Mouse (Mus musculus) heart, embryonic 12.5 days (tissue): ENCODE measurements at regions not wholly inside any gene's neighbourhood (a gene's known extent, or its start where the extent isn't known, plus 50 kb on each side); places are given as distances from the start of the nearest gene placed in this dataset.

Experiments used
- ATAC-seq: fragments of 200-750 bp; cut with Nextera tagmentation; 2 replicates; pipeline ENCODE4 v1.8.0; 2017; ENCODE audit warnings: moderate TSS enrichment, moderate library complexity; ENCODE audit not compliant: insufficient number of reproducible peaks, low FRiP score
- H3K27ac ChIP-seq: fragments of 300-500 bp; sonication (generic); 2 replicates; pipeline ENCODE4 v1.5.1; 2016; ENCODE audit warnings: mild to moderate bottlenecking, moderate library complexity; ENCODE audit not compliant: poor library complexity, severe bottlenecking
- H3K27me3 ChIP-seq: fragments of 300-500 bp; sonication (generic); replicated peaks from 2 replicates; pipeline ENCODE4 v1.6.1; 2016; ENCODE audit warnings: mild to moderate bottlenecking, moderate library complexity
- H3K36me3 ChIP-seq: fragments of 300-500 bp; sonication (generic); 2 replicates; pipeline ENCODE4 v1.6.1; 2016; ENCODE audit warnings: mild to moderate bottlenecking, moderate library complexity
- H3K4me1 ChIP-seq: fragments of 300-500 bp; sonication (generic); replicated peaks from 2 replicates; pipeline ENCODE4 v1.6.1; 2016; ENCODE audit warnings: mild to moderate bottlenecking
- H3K4me2 ChIP-seq: fragments of 300-500 bp; sonication (generic); 2 replicates; pipeline ENCODE4 v1.6.1; 2016; ENCODE audit warnings: mild to moderate bottlenecking, moderate library complexity
- H3K4me3 ChIP-seq: fragments of 300-500 bp; sonication (generic); 2 replicates; pipeline ENCODE4 v1.5.1; 2016; ENCODE audit warnings: mild to moderate bottlenecking
- H3K9ac ChIP-seq: fragments of 300-500 bp; sonication (generic); 2 replicates; pipeline ENCODE4 v1.6.1; 2016; ENCODE audit warnings: mild to moderate bottlenecking, moderate library complexity
- H3K9me3 ChIP-seq: fragments of 300-500 bp; sonication (generic); replicated peaks from 2 replicates; pipeline ENCODE4 v1.6.1; 2016; ENCODE audit warnings: mild to moderate bottlenecking, moderate library complexity
- WGBS: fragments of 180-500 bp; shearing (Covaris S2); methylation state at CpG from one replicate; pipeline ENCODE4 v1.1.7; 2016; 5-methylcytosine and 5-hydroxymethylcytosine counted together

DNA sequence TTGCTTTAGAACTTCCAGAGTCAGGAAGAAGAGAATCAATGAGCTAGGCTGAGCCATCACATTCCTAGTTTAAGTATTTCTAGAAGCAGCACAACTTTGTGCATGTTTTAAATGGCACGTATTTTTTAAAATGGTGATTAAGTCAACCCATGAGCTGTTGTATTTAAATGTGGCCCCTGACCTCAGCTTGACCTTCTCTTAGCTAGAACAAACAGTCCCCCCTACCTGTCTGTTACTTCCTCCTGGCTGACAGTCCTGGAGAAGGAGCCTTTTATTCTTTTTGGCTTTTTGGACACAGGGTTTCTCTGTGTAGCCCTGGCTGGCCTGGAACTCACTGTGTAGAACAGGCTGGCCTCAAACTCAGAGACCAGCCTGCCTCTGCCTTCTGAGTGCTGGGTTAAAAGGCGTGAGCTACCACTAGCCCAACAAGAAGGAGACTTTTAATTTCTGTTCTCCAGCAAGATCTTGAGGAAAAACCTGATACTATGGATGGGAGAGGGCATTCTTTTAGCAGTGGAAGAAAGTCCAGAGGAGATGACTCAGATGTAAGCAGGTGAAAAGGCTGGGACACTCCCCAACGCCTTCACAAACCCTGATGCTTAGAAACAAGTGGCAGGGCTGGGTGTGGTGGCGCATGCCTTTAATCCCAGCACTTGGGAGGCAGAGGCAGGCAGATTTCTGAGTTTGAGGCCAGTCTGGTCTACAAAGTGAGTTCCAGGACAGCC is 69.3 kb upstream of the Rap1b start:
- Histone ChIP-seq H3K9me3 (0 out of 2 replicates have a peak, but pooled peaks cover 2% of the 10 kb centered on the region), H3K9ac (no peak overlapping the region), H3K4me2 (no peak overlapping the region), H3K4me1 (peaks cover 6% of the 10 kb centered on the region), H3K27ac (no peak overlapping the region), H3K36me3 (no peaks in the 10 kb centered on the region), H3K4me3 (no peak overlapping the region), H3K27me3 (no peaks in the 10 kb centered on the region)
- 83% methylated on average over 4 of the region's 4 CpGs for WGBS
- ATAC-seq: no peak

DNA sequence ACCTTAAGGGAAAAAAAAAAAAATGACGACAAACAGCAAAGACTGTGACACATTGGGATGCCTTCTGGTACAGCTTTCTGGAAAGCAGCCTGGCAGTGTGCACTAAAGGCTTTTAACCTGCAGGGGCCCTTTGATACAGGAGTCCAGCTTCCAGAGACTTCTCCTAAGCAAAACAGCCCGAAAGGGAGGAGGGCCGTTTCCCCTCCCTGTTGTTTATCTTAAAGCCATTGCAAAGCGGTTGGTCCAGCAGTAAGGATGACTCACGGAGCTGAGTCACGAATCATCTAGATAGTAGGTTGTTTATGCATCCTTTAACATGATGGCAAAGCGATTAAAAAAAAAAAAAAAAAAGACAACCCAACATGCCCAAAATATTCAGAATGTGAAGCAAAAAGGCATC is 70.4 kb upstream of the Rap1b start:
- peak; percentile 83 for ATAC-seq
- no peak overlapping the region for H3K27ac ChIP-seq
- H3K4me2 ChIP-seq: no peak overlapping the region
- no peak overlapping the region for H3K4me3 ChIP-seq
- no peaks in the 10 kb centered on the region for H3K27me3 ChIP-seq
- H3K36me3 ChIP-seq: no peaks in the 10 kb centered on the region
- 30% methylated on average over 7 of the region's 7 CpGs for WGBS
- H3K9ac ChIP-seq: no peak overlapping the region
- H3K4me1 ChIP-seq: peaks cover 6% of the 10 kb centered on the region
- 0 out of 2 replicates have a peak, but pooled peaks cover 2% of the 10 kb centered on the region for H3K9me3 ChIP-seq

- Histone ChIP-seq H3K27me3 (no peaks in the 10 kb centered on the region), H3K36me3 (no peaks in the 10 kb centered on the region), H3K4me3 (no peak overlapping the region), H3K9me3 (no peaks in the 10 kb centered on the region), H3K9ac (no peak overlapping the region), H3K27ac (no peak overlapping the region), H3K4me2 (no peak overlapping the region), H3K4me1 (peaks cover 6% of the 10 kb centered on the region)
- ATAC-seq: no peak
- 69% methylated on average over 2 of the region's 2 CpGs for WGBS
Measured at GRCm38 (mm10) chr10:117917870-117918269, 72.0 kb upstream of the Rap1b start.

- Histone ChIP-seq H3K9me3 (no peaks in the 10 kb centered on the region), H3K36me3 (no peaks in the 10 kb centered on the region), H3K4me2 (no peak overlapping the region), H3K9ac (no peak overlapping the region), H3K4me3 (no peak overlapping the region), H3K4me1 (peaks cover 6% of the 10 kb centered on the region), H3K27ac (no peak overlapping the region), H3K27me3 (no peaks in the 10 kb centered on the region)
- WGBS: 67% methylated on average over 8 of the region's 8 CpGs
- no peak for ATAC-seq
Measured at GRCm38 (mm10) chr10:117918616-117919015, 72.8 kb upstream of the Rap1b start.

- H3K36me3 ChIP-seq: no peaks in the 10 kb centered on the region
- ATAC-seq: no peak
- H3K4me3 ChIP-seq: no peak overlapping the region
- H3K9ac ChIP-seq: no peak overlapping the region
- 63% methylated on average over 7 of the region's 7 CpGs for WGBS
- H3K4me2 ChIP-seq: no peak overlapping the region
- H3K27me3 ChIP-seq: no peaks in the 10 kb centered on the region
- no peak overlapping the region for H3K27ac ChIP-seq
- no peaks in the 10 kb centered on the region for H3K9me3 ChIP-seq
- H3K4me1 ChIP-seq: peaks cover 6% of the 10 kb centered on the region
Measured at GRCm38 (mm10) chr10:117919186-117919941, 73.5 kb upstream of the Rap1b start.

GRCm38 (mm10) chr10:117925186-117925585 is 79.4 kb upstream of the Rap1b start:
- Histone ChIP-seq H3K4me1 (no peaks in the 10 kb centered on the region), H3K4me2 (no peak overlapping the region), H3K27ac (no peak overlapping the region), H3K9ac (no peak overlapping the region), H3K9me3 (no peaks in the 10 kb centered on the region), H3K36me3 (no peaks in the 10 kb centered on the region), H3K4me3 (no peak overlapping the region), H3K27me3 (no peaks in the 10 kb centered on the region)
- ATAC-seq: no peak
- 91% methylated on average over 7 of the region's 7 CpGs for WGBS

DNA sequence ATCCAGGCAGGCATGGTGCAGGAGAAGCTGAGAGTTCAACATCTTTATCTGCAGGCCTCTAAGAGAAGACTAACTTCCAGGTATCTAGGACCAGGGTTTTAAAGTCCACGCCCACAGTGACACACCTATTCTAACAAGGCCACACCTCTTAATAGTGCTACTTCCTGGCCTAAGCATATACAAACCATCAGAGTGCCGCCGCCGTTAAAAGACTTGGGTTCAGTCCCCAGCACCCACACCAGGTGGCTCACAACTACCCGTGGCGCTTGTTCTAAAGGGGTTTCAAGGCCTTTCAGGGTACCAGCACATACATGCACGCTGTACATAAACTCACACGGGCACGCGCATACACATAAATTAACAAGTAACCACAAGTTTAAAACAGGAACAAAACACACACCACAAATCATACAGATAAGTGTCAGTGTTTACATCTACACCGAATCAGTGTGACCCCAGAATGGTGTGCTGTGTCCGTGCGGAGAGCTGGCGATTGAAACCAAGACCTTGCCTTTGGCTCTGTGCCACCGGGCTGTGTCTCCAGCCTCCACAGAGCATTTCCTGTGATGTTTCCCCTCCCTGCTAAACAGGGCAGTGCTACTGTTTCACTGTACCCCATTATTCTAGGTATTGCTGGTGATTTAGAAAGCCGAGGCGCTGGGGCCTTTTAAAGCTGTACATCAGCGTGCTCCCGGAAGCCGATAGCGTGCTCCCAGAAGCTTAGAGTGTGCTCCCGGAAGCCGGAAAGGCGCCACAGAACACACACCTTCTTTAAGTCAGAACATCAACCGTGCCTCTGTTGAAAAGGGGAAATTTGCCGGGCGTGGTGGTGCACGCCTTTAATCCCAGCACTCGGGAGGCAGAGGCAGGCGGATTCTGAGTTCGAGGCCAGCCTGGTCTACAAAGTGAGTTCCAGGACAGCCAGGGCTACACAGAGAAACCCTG is 80.0 kb upstream of the Rap1b start:
- Histone ChIP-seq H3K4me3 (no peak overlapping the region), H3K27ac (no peak overlapping the region), H3K27me3 (no peaks in the 10 kb centered on the region), H3K4me2 (no peak overlapping the region), H3K9me3 (no peaks in the 10 kb centered on the region), H3K4me1 (no peaks in the 10 kb centered on the region), H3K9ac (no peak overlapping the region), H3K36me3 (no peaks in the 10 kb centered on the region)
- no peak for ATAC-seq
- WGBS: 87% methylated on average over 31 of the region's 31 CpGs

DNA sequence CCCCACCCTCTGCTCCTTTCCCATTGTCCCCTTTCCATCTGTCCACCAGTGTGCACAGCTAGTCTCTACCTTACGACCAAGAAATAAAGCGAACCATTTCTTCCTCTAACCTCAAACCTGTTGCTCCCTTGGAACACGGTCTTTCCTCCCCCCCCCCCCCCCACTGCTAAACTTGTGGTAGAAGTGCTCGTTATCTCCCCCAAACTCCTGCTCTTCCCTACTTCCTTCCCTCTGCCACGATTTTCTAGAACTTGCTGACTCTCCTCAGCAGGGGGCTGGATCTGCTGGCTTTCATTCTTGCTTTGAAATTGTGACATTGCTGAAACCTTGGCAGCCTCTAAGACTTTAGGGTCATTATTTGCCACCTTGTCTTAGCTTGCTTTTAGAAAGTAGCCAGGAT is 83.2 kb upstream of the Rap1b start:
- Histone ChIP-seq H3K27ac (no peak overlapping the region), H3K4me1 (no peaks in the 10 kb centered on the region), H3K27me3 (no peaks in the 10 kb centered on the region), H3K9ac (no peak overlapping the region), H3K9me3 (no peaks in the 10 kb centered on the region), H3K4me2 (no peak overlapping the region), H3K4me3 (no peak overlapping the region), H3K36me3 (no peaks in the 10 kb centered on the region)
- 45% methylated on average over 5 of the region's 5 CpGs for WGBS
- ATAC-seq: no peak

DNA sequence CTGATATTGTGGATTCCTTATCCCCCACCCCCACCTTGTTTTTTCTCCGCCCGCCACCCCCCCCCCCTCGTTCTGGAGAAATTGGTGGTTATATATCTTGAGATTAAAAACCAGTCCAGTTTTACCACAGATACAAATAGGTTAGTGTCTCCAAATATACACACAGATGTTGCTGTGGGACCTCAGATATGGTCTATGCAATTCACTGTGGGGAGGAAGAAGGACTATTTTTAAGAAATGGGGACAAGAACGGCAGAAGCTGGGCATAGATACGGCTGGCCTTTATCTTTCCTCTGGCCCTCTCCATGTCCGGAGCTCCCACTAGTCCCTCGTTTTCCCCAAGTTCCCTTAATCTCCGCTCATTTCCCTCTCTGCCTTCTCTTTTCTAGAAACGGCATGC is 89.0 kb upstream of the Rap1b start:
- WGBS: 51% methylated on average over 9 of the region's 9 CpGs
- Histone ChIP-seq H3K27me3 (no peaks in the 10 kb centered on the region), H3K9ac (no peak overlapping the region)

GRCm38 (mm10) chr10:117938717-117939116 is 92.9 kb upstream of the Rap1b start:
- ATAC-seq: no peak
- no peak overlapping the region for H3K4me3 ChIP-seq
- no peaks in the 10 kb centered on the region for H3K9me3 ChIP-seq
- no peak overlapping the region for H3K27ac ChIP-seq
- no peaks in the 10 kb centered on the region for H3K27me3 ChIP-seq
- H3K36me3 ChIP-seq: no peaks in the 10 kb centered on the region
- peaks cover 22% of the 10 kb centered on the region for H3K4me1 ChIP-seq
- H3K9ac ChIP-seq: no peak overlapping the region
- WGBS: 52% methylated on average over 8 of the region's 8 CpGs
- H3K4me2 ChIP-seq: no peak overlapping the region

More for the DNA sequence above, 89.0 kb upstream of the Rap1b start:
- no peak; the same call in 1 of the 2 replicates for ATAC-seq
- no peak overlapping the region for H3K4me3 ChIP-seq
- no peaks in the 10 kb centered on the region for H3K36me3 ChIP-seq
- peaks cover 13% of the 10 kb centered on the region for H3K4me1 ChIP-seq
- no peaks in the 10 kb centered on the region for H3K9me3 ChIP-seq
- H3K4me2 ChIP-seq: no peak overlapping the region
- no peak overlapping the region for H3K27ac ChIP-seq
